Mouse (Mus musculus) thymus, adult 2 months (tissue): ENCODE measurements at regions not wholly inside any gene's neighbourhood (a gene's known extent, or its start where the extent isn't known, plus 50 kb on each side); places are given as distances from the start of the nearest gene placed in this dataset.

Experiments used
- DNase-seq: peaks from one replicate; pipeline ENCODE4 v3.0.0; 2021
- H3K27ac ChIP-seq: fragments of 200-500 bp; 2 replicates; pipeline ENCODE4 v1.5.1; 2012; ENCODE audit warnings: low read length, control low read depth; ENCODE audit not compliant: control insufficient read depth, insufficient read depth
- H3K27me3 ChIP-seq: fragments of 200-500 bp; 2 replicates; pipeline ENCODE4 v1.6.1; 2012; ENCODE audit warnings: mild to moderate bottlenecking, low read length, moderate library complexity, mixed read lengths; ENCODE audit not compliant: control insufficient read depth, insufficient read depth
- H3K36me3 ChIP-seq: fragments of 200-500 bp; 2 replicates; pipeline ENCODE4 v1.6.1; 2012; ENCODE audit warnings: mild to moderate bottlenecking, low read length, moderate library complexity; ENCODE audit not compliant: control insufficient read depth, insufficient read depth
- H3K4me1 ChIP-seq: fragments of 200-500 bp; replicated peaks from 2 replicates; pipeline ENCODE4 v1.6.1; 2012; ENCODE audit warnings: low read length; ENCODE audit not compliant: control insufficient read depth, insufficient read depth
- H3K4me3 ChIP-seq: fragments of 200-500 bp; 2 replicates; pipeline ENCODE4 v1.5.1; 2012; ENCODE audit warnings: mild to moderate bottlenecking, low read length, control low read depth, moderate library complexity; ENCODE audit not compliant: control insufficient read depth, insufficient read depth
- CTCF ChIP-seq: fragments of 200-500 bp; IDR thresholded peaks from 2 replicates; pipeline ENCODE4 v1.5.1; 2012; ENCODE audit warnings: mild to moderate bottlenecking, control low read depth, low read length, moderate library complexity, borderline replicate concordance; ENCODE audit not compliant: control insufficient read depth, poor library complexity, insufficient read depth; ENCODE audit errors: extremely low read depth
- POLR2A ChIP-seq: fragments of 200-500 bp; IDR thresholded peaks from 2 replicates; pipeline ENCODE4 v1.6.1; 2012; ENCODE audit warnings: mild to moderate bottlenecking, low read length, control low read depth, moderate library complexity; ENCODE audit not compliant: control insufficient read depth, poor library complexity, insufficient read depth; ENCODE audit errors: extremely low read depth
- WGBS: fragments of 180-500 bp; shearing (Covaris S2); methylation state at CpG from one replicate; pipeline ENCODE4 v1.1.7; 2018; 5-methylcytosine and 5-hydroxymethylcytosine counted together

DNA sequence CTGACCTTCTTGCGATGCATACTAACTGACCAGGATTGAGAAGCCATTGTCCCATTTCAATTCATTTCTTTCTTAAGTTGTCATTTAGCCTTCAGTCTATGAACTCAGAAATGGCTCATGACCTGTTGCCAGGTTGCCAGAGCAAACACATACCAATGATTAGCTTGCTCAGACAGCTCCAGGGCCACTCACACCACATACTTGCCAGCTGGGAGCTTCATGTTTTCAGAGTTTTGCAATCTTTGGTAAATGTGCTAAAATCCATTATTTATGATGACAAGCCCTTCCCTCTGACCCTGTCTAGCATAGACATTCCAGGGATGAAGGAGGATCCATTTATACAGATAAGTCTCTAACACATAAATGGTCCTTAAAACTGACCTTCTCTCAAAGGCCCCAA is 121.6 kb upstream of the Bmp4 start:
- 100% methylated on average over 1 of the region's 1 CpGs for whole genome bisulfite sequencing
- DNase-seq, result no peak
- Histone ChIP-seq H3K27ac (no peak overlapping the region), H3K36me3 (no peaks in the 10 kb centered on the region), H3K27me3 (no peaks in the 10 kb centered on the region), H3K4me3 (no peak overlapping the region), H3K4me1 (no peaks in the 10 kb centered on the region)
- TF ChIP-seq CTCF, result no peak
- no peak for TF ChIP-seq POLR2A

DNA sequence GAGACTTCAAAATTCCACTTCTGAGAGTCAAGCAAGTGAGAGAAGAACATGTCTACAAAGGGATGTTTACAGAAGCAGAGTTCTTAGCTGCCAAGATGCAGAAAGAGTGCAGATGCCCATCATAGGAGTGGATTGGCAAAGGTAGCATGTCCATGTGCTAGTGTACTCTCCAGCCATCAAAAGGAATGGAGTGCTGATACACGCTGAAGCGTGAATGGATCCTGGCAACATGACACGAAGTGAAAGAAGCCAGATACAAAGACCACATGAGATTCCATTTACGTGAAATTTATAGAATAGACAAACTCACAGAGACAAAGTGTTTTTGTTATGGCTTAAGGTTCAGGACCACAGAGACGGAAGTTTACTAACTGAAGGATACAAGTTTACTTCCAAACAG is 118.4 kb upstream of the Bmp4 start:
- Histone ChIP-seq H3K27ac (no peak overlapping the region), H3K4me1 (no peaks in the 10 kb centered on the region), H3K4me3 (no peak overlapping the region), H3K27me3 (no peaks in the 10 kb centered on the region), H3K36me3 (no peaks in the 10 kb centered on the region)
- DNase-seq, result no peak
- WGBS, result 90% methylated on average over 5 of the region's 5 CpGs
- TF ChIP-seq CTCF (no peak), POLR2A (no peak)

DNA sequence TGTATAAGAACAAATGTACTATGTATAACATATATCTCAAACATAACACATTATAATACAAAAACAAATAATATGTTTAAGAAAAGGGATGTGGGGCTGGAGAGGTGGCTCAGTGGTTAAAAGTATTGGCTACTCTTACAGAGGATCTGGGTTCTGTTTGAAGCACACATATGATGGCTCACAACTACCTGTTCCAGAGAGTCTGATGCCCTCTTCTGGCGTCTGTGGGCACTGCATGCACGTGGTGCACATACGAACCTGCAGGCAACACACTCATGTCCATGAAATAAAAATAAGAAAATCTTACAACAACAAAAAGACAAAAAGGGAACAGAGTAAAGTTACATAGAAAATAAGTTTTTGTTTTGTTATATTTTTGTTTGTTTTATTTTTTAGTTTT is 114.8 kb upstream of the Bmp4 start:
- 84% methylated on average over 3 of the region's 3 CpGs for WGBS
- Histone ChIP-seq H3K4me1 (no peaks in the 10 kb centered on the region), H3K27ac (no peak overlapping the region), H3K36me3 (no peaks in the 10 kb centered on the region), H3K27me3 (no peaks in the 10 kb centered on the region), H3K4me3 (no peak overlapping the region)
- no peak for TF ChIP-seq CTCF
- TF ChIP-seq POLR2A, result no peak
- DNase-seq, result no peak

DNA sequence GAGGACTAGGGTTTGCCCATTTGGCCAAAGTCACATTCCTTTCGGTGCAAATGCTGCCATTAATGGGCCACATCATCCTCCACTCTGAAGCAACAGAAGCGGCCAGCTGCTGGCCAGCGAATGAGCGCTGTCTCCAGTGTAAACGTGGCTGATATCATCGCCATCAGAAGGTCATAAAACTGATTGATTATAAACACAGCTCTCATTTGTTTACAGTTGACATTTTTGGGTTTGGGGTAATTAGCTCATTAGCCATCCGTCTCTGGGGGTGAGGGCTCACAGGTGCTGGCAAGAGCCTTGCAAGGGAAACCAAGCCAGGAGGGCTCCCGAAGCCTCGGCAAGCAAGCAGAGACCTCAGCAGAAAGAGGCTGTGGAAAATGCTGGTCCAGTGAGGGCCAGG is 101.1 kb upstream of the Bmp4 start:
- H3K4me3 ChIP-seq, result no peak overlapping the region
- 57% methylated on average over 9 of the region's 9 CpGs for WGBS
- no peaks in the 10 kb centered on the region for H3K36me3 ChIP-seq
- H3K27me3 ChIP-seq, result no peaks in the 10 kb centered on the region
- H3K4me1 ChIP-seq, result no peaks in the 10 kb centered on the region
- TF ChIP-seq POLR2A, result no peak
- no peak for DNase-seq
- no peak overlapping the region for H3K27ac ChIP-seq

DNA sequence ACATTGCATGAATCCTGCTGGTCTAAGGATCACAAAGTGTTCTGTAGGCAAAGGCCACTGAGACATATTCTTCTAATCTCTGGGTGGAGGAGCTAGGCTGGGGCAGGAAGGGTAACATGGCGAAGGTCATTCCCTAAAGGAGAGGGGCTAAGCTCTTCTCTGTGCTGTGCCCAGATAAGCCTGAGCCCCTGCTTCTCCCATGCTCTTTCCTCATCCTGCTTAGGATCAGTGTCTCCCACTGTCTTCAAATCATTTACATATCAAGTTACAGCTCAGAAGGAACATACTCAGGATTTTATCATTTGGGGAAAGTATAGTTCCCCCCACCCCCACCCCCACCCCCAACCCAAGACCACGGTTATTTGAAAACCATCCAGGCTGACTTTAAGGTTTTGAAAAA is 100.7 kb upstream of the Bmp4 start:
- H3K27me3 ChIP-seq, result no peaks in the 10 kb centered on the region
- no peak for DNase-seq
- H3K4me1 ChIP-seq, result no peaks in the 10 kb centered on the region
- no peaks in the 10 kb centered on the region for H3K36me3 ChIP-seq
- no peak overlapping the region for H3K4me3 ChIP-seq
- WGBS, result 72% methylated on average over 2 of the region's 2 CpGs
- TF ChIP-seq CTCF, result no peak
- TF ChIP-seq POLR2A, result no peak
- no peak overlapping the region for H3K27ac ChIP-seq

DNA sequence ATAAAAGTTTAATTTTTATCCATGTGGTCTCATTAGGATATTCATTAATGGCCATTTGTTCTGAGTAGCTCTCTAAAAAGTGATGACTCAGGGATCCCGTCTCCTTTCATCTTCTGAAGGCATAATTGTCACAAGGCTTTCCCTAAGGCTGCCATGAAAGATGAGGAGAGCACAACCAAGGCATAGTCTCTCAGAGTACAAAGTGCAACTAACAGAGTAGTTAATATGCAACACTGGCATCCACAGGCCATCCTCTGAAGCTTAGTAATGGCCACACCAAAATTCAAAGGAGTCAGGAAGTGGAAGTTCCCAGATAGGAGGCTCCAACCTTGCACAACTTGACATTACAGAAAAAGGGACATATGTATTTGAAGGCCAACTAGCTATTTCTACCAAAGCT is 97.1 kb upstream of the Bmp4 start:
- WGBS, result 93% methylated on average over 1 of the region's 1 CpGs

DNA sequence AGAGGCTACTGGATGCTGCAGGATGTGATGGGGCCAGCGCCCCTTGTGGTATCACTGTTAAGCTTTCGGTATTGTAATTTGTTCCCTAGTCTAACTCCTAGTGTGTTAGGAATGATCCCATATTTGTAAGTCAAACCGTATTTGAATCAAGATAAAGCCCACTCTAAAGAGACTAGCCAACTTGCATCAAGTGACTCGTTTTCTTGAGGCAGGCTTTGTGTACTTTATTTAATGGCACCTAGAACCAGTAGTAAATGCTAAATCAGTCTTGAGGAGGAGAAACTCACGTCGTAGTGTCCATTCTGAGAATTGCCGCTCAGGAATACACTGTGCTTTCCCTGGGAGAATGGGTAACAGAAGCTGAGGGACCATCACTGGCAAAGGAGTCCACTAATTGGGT is 89.9 kb upstream of the Bmp4 start:
- no peak for TF ChIP-seq CTCF
- TF ChIP-seq POLR2A, result no peak
- Histone ChIP-seq H3K4me1 (no peaks in the 10 kb centered on the region), H3K4me3 (no peak overlapping the region), H3K27me3 (no peaks in the 10 kb centered on the region), H3K36me3 (no peaks in the 10 kb centered on the region), H3K27ac (no peak overlapping the region)
- DNase-seq, result no peak
- 89% methylated on average over 7 of the region's 7 CpGs for WGBS

More for the DNA sequence above, 97.1 kb upstream of the Bmp4 start:
- Histone ChIP-seq H3K36me3 (no peaks in the 10 kb centered on the region), H3K4me3 (no peak overlapping the region), H3K27me3 (no peaks in the 10 kb centered on the region), H3K4me1 (no peaks in the 10 kb centered on the region), H3K27ac (no peak overlapping the region)
- DNase-seq, result no peak
- TF ChIP-seq POLR2A (no peak), CTCF (no peak)
